Mouse (Mus musculus) midbrain, postnatal 0 days (tissue): ENCODE results near the gene Kifc1. TPM values are rescaled to one million over a fixed set of nuclear protein-coding genes. Genes with fewer than 3 reads are reported as not detected.

ENCODE experiments used
- ATAC-seq: fragments of 200-750 bp; cut with Nextera tagmentation; 2 replicates; pipeline ENCODE4 v1.8.0; 2017; ENCODE audit warnings: moderate number of reproducible peaks, mild to moderate bottlenecking, moderate TSS enrichment, moderate library complexity; ENCODE audit not compliant: low FRiP score
- DNase-seq: peaks from one replicate; pipeline ENCODE4 v3.0.0-alpha.2; 2015; ENCODE audit warnings: low spot score
- H3K27ac ChIP-seq: fragments of 300-500 bp; sonication (generic); 2 replicates; pipeline ENCODE4 v1.5.1; 2014; ENCODE audit warnings: low read depth, mild to moderate bottlenecking, low read length, mixed read lengths
- H3K27me3 ChIP-seq: fragments of 300-500 bp; sonication (generic); 2 replicates; pipeline ENCODE4 v1.6.1; 2014; ENCODE audit warnings: low read length, control low read depth, mixed read lengths; ENCODE audit not compliant: insufficient read depth
- H3K36me3 ChIP-seq: fragments of 300-500 bp; sonication (generic); 2 replicates; pipeline ENCODE4 v1.6.1; 2014; ENCODE audit warnings: low read length, control low read depth, mixed read lengths; ENCODE audit not compliant: insufficient read depth
- H3K4me1 ChIP-seq: fragments of 300-500 bp; sonication (generic); 2 replicates; pipeline ENCODE4 v1.6.1; 2014; ENCODE audit warnings: mild to moderate bottlenecking, control low read depth, antibody characterized with exemption, low read length, mixed read lengths; ENCODE audit not compliant: insufficient read depth
- H3K4me2 ChIP-seq: fragments of 300-500 bp; sonication (generic); 2 replicates; pipeline ENCODE4 v1.6.1; 2014; ENCODE audit warnings: low read depth, mild to moderate bottlenecking, low read length, mixed read lengths; ENCODE audit not compliant: poor library complexity, severe bottlenecking
- H3K4me3 ChIP-seq: fragments of 300-500 bp; sonication (generic); 2 replicates; pipeline ENCODE4 v1.5.1; 2014; ENCODE audit warnings: low read depth, mild to moderate bottlenecking, low read length, moderate library complexity
- H3K9ac ChIP-seq: fragments of 300-500 bp; sonication (generic); replicated peaks from 2 replicates; pipeline ENCODE4 v1.6.1; 2014; ENCODE audit warnings: mild to moderate bottlenecking, low read length, moderate library complexity, mixed read lengths; ENCODE audit not compliant: poor library complexity, severe bottlenecking
- H3K9me3 ChIP-seq: fragments of 300-500 bp; sonication (generic); 2 replicates; pipeline ENCODE4 v1.6.1; 2016; ENCODE audit warnings: low read length, control low read depth
- CTCF ChIP-seq: IDR thresholded peaks from 2 replicates; pipeline ENCODE4 v1.5.1; 2016; ENCODE audit warnings: antibody characterized with exemption, mild to moderate bottlenecking
- WGBS: fragments of 180-500 bp; shearing (Covaris S2); extraction: QIAGEN DNeasy Blood & Tissue Kit; methylation state at CpG from one replicate; pipeline ENCODE4 v1.1.7; 2014; 5-methylcytosine and 5-hydroxymethylcytosine counted together
- polyA plus RNA-seq: library from polyadenylated mRNA; unstranded; fragments of >200 nt; fragmentation: Nextera tagmentation; extraction: Ambion mirVana; gene quantifications from 2 replicates; pipeline ENCODE4 v1.2.1, GENCODE M21; 2015
- total RNA-seq: library from RNA; depleted of rRNA; stranded (reverse); fragments of >200 nt; gene quantifications from 2 replicates; pipeline ENCODE4 v1.2.3, GENCODE M21; 2014

Kifc1 gene
- total and polyA plus RNA-seq, 2 experiments from 2014 or later: 1.4 to 4.3 TPM

- Histone ChIP-seq H3K27me3 (no peaks in the 10 kb centered on the region), H3K4me1 (0 out of 2 replicates have a peak, but pooled peaks cover 5% of the 10 kb centered on the region), H3K36me3 (peaks cover 15% of the 10 kb centered on the region), H3K27ac (no peak overlapping the region), H3K9ac (no peak overlapping the region), H3K4me2 (no peak overlapping the region), H3K4me3 (no peak overlapping the region), H3K9me3 (no peaks in the 10 kb centered on the region)
- WGBS: 92% methylated on average over 11 of the region's 11 CpGs
- no peak for DNase-seq
- ATAC-seq: no peak
- TF ChIP-seq CTCF: no peak
These were observed 41.5 kb upstream of the Kifc1 start for GRCm38 (mm10) chr17:33931947-33932346.

- 38% methylated on average over 18 of the region's 18 CpGs for WGBS
- TF ChIP-seq CTCF: no peak
- Histone ChIP-seq H3K27ac (no peak overlapping the region), H3K36me3 (peaks cover 13% of the 10 kb centered on the region), H3K4me3 (peak overlapping the region; percentile 89), H3K9me3 (no peaks in the 10 kb centered on the region), H3K9ac (peak overlapping the region; percentile 85), H3K4me2 (peak overlapping the region; percentile 99), H3K4me1 (0 out of 2 replicates have a peak, but pooled peaks cover 5% of the 10 kb centered on the region), H3K27me3 (no peaks in the 10 kb centered on the region)
- DNase-seq (no peak), ATAC-seq (no peak)
These were observed 40.9 kb upstream of the Kifc1 start for GRCm38 (mm10) chr17:33931159-33931866.

GRCm38 (mm10) chr17:33930280-33931158 lies 40.1 kb upstream of the Kifc1 start:
- ATAC-seq (0 out of 2 replicates have a peak, but pooled peaks have one; percentile 5), DNase-seq (peak; percentile 48)
- no peaks in the 10 kb centered on the region for H3K27me3 ChIP-seq
- 0 out of 2 replicates have a peak, but pooled peaks cover 5% of the 10 kb centered on the region for H3K4me1 ChIP-seq
- peaks cover 13% of the 10 kb centered on the region for H3K36me3 ChIP-seq
- peak overlapping the region; percentile 99 for H3K4me2 ChIP-seq
- peak overlapping the region; percentile 89 for H3K4me3 ChIP-seq
- 2% methylated on average over 39 of the region's 45 CpGs for WGBS
- H3K9me3 ChIP-seq: no peaks in the 10 kb centered on the region
- H3K9ac ChIP-seq: peak overlapping the region; percentile 85
- 0 out of 2 replicates have a peak, but pooled peaks have one; percentile 11 for TF ChIP-seq CTCF
- peak overlapping the region; percentile 89 for H3K27ac ChIP-seq

- Histone ChIP-seq H3K4me1 (0 out of 2 replicates have a peak, but pooled peaks cover 5% of the 10 kb centered on the region), H3K4me2 (peak within 1 kb of the TSS; percentile 99), H3K9ac (peak within 1 kb of the TSS; percentile 85), H3K4me3 (peak within 1 kb of the TSS; percentile 89), H3K27ac (peak within 1 kb of the TSS; percentile 89), H3K36me3 (peaks cover 9% of the 10 kb centered on the region), H3K9me3 (no peaks in the 10 kb centered on the region), H3K27me3 (no peaks in the 10 kb centered on the region)
- ATAC-seq: peak; percentile 83
- peak; percentile 67 for TF ChIP-seq CTCF
- under 1% methylated on average over 60 of the region's 80 CpGs for WGBS
- DNase-seq: peak; percentile 98
These were observed 39.2 kb upstream of the Kifc1 start, which contains the start of gene Rgl2 for GRCm38 (mm10) chr17:33929371-33930279. Gene Rgl2 (plus strand): TSS chr17:33929543.

GRCm38 (mm10) chr17:33928251-33928947 lies 37.9 kb upstream of the Kifc1 start:
- no peak for ATAC-seq
- DNase-seq: no peak
- Histone ChIP-seq H3K4me1 (0 out of 2 replicates have a peak, but pooled peaks cover 5% of the 10 kb centered on the region), H3K4me3 (peak overlapping the region; percentile 89), H3K4me2 (peak overlapping the region; percentile 99), H3K9ac (peak overlapping the region; percentile 71), H3K9me3 (no peaks in the 10 kb centered on the region), H3K27me3 (no peaks in the 10 kb centered on the region), H3K27ac (0 out of 2 replicates have a peak overlapping the region, but pooled peaks have one; percentile 62), H3K36me3 (peaks cover 5% of the 10 kb centered on the region)
- no peak for TF ChIP-seq CTCF
- 66% methylated on average over 21 of the region's 21 CpGs for WGBS
